Mouse (Mus musculus) ES-E14 (cell line): ENCODE data around the gene Cmss1.

Experiments
- CHD2 ChIP-seq: IDR thresholded peaks from 2 replicates; pipeline ENCODE4 v1.6.1; 2014; ENCODE audit warnings: mild to moderate bottlenecking, low read depth, low read length, inconsistent platforms
- HCFC1 ChIP-seq: IDR thresholded peaks from 2 replicates; pipeline ENCODE4 v1.6.1; 2012; ENCODE audit warnings: low read length, inconsistent platforms, borderline replicate concordance; ENCODE audit not compliant: insufficient read depth
- MAFK ChIP-seq: IDR thresholded peaks from 2 replicates; pipeline ENCODE4 v1.6.1; 2014; ENCODE audit warnings: mild to moderate bottlenecking, low read depth, low read length, inconsistent platforms; ENCODE audit not compliant: insufficient read depth
- ZC3H11A ChIP-seq: IDR thresholded peaks from 2 replicates; pipeline ENCODE4 v1.6.1; 2012; ENCODE audit warnings: low read depth, mild to moderate bottlenecking, inconsistent platforms, low read length, borderline replicate concordance
- ZNF384 ChIP-seq: IDR thresholded peaks from 2 replicates; pipeline ENCODE4 v1.6.1; 2012; ENCODE audit warnings: low read depth, low read length, inconsistent platforms

DNA sequence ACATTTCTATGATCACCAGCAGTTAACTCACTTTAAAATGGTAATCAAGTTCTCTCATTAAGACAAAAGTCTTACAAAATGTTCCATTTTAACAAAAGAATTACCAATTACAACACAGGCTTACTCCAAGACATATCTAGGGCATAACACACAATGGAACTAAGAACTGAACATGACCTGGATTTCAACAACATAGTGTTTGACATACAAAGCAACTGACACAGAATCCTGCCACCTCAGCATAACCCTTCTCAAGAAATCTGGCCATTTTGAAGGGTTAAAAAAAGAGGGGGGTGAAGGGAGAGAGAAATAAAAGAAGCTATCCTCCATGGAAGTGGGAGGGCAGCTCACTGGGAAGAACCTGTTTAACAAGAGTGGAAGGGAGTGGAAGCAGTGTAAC, 5.6 kb downstream of the Cmss1 start:
- TF ChIP-seq MAFK (no peak), ZC3H11A (no peak), CHD2 (no peak), ZNF384 (no peak), HCFC1 (no peak)
